Mouse (Mus musculus) cerebellum, adult 2 months (tissue): Measurements from ENCODE around the gene Speer4d.
"Not testable (repeated sequence)": the region's sequence is repeated elsewhere in the genome, so short reads cannot be mapped to it uniquely, and the experiment has no call there.

Experiments
- CTCF ChIP-seq: fragments of 200-500 bp; IDR thresholded peaks from 2 replicates; pipeline ENCODE4 v1.5.1; 2011; ENCODE audit warnings: low read depth, mild to moderate bottlenecking, control low read depth, low read length, moderate library complexity, borderline replicate concordance; ENCODE audit not compliant: insufficient read depth
- POLR2A ChIP-seq: fragments of 200-500 bp; IDR thresholded peaks from 2 replicates; pipeline ENCODE4 v1.6.1; 2011; ENCODE audit warnings: low read length, control low read depth, borderline replicate concordance; ENCODE audit not compliant: insufficient read depth

DNA sequence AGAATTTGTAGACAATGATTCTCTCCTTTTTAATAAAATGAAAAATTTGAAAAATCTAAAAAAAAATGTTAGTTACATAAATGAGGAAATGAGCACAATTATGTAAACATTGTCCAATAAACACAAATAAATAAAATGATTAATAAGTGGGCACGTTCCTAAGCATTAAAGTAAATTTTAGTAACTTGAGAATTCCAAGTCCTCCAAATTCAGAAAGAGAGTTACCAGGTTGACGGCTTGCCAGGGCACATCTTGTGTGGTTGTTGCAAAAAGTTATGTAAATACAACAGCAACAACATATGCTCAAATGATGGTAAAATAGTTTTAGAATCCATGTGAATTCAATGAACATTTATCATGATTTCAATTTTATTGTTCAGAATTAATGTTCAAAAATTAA, 27.3 kb upstream of the Speer4d start:
- TF ChIP-seq CTCF, POLR2A: not testable (repeated sequence)
